Mouse (Mus musculus): Measurements from ENCODE around the gene Ift80.
"Not testable (repeated sequence)": the region's sequence is repeated elsewhere in the genome, so short reads cannot be mapped to it uniquely, and the experiment has no call there.

Ift80 gene

GRCm38 (mm10) chr3:68936709-68937108 is 67.7 kb downstream of the Ift80 start:
- no peak for DNase-seq (ENCODE audit: low spot score in 2 of 2)

GRCm38 (mm10) chr3:68935498-68935897 is 68.9 kb downstream of the Ift80 start:
- peak in 1 of 2 experiments; percentile 66 for DNase-seq (ENCODE audit: low spot score in 2 of 2)

GRCm38 (mm10) chr3:68934259-68934658 is 70.1 kb downstream of the Ift80 start:
- no peak for DNase-seq (ENCODE audit: low spot score in 2 of 2)

GRCm38 (mm10) chr3:68928619-68929018 is 75.8 kb downstream of the Ift80 start:
- DNase-seq (ENCODE audit: low spot score in 2 of 2), result no peak

DNA sequence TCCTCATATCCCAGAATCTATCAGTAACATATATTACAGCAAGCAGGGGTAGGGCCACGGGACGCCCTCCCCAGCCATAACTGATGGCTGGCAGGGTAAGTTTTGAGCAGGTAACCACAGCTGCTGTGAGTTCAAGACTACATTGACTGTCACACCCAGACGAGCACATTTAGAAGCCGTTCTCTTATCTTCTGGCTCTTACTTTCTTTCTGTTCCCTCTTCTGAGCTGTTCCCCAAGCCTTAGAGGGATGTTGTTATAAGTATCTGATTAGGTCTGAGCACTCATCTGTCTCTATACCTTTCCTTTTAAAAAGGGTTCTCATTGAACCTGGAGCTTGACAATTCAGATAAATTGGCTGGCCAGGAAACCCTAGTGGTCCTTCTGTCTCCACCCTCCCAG is 96.9 kb downstream of the Ift80 start:
- no peak for DNase-seq (ENCODE audit: low spot score in 2 of 2)

DNA sequence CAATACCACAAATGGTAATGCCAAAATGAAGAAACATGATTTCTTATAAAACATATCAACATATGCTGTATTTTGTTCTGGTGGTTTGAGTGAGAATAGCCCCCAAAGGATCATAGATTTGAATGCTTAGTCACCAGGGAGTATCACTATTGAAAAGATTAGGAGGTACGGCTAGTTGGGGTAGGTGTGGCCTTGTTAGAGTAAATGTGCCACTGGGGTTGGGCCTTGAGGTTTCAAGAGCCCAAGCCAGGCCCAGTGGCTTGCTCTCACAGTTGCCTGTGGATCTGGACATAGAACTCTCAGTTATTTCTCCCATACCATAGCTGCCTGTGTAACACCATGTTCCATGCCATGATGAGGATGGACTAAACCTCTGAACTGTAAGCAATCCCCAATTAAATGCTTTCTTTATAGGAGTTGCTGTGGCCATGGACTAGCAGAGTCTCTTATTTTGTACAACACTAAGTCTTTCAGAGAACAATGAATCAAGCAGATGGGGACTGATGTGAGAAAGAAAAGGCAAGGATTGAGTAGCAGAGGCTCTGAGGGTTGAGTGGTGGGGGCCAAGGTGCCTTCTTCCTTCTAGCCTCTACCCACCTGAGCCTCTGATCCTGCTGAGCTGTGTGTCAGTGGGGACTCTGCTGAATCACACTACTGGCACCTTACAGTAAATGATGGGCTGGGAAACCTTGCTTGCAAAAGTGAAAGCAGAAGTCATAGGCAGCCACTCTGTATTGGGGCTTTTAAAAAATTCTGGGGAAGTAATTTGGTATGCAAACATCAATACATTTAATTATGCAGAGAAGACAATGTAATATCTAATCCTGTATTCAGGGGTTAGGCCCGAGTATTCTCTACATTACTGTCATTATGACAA is 99.2 kb downstream of the Ift80 start:
- DNase-seq (ENCODE audit: low spot score in 2 of 2), result peak in 1 of 2 experiments; percentile 18

DNA sequence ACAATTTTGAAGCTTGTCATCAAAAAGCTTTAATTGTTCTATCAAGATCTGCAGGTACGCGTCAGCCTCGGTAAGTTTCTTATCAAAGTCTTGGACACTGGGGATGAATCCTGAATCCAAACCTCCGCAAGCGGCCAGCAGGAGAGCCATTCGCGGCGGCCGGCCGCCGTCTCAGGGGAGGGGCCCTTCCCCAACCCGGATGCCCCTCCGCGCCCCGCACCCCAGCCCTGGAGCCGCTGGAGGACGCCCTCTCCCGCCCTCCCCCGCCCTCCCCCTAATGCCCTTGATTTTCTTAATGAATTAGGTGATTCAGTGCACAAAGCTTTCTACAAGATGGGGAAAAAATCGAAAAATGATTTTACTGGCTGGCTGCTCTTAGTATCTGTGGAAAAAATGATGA is 101.7 kb downstream of the Ift80 start:
- not testable (repeated sequence) for DNase-seq (ENCODE audit: low spot score in 2 of 2)

GRCm38 (mm10) chr3:68897154-68897553 is 107.2 kb downstream of the Ift80 start:
- DNase-seq (ENCODE audit: low spot score in 2 of 2), result no peak

DNA sequence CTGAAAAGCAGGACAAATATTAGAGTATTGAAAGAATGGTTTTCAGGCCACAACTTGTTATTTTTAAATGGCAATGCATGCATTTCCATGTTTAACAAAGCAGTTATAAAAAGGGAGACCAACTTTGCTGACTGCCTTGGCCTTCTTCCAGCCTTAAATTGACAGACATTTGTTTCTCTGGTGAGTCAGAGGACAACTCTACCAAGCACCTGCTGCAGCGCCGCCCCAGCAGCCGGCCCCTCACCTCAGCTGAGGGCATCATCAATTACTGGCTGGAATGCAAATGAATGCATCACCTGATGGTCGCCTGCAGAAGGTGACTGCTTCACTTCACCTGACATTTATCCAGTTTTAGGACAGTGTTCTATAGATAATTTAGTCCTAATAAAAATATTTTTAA is 108.9 kb downstream of the Ift80 start:
- DNase-seq (ENCODE audit: low spot score in 2 of 2), result no peak

- DNase-seq (ENCODE audit: low spot score in 2 of 2), result no peak
Observed at GRCm38 (mm10) chr3:68886845-68887244, 117.5 kb downstream of the Ift80 start.

- DNase-seq (ENCODE audit: low spot score in 2 of 2), result no peak
Observed at GRCm38 (mm10) chr3:68874079-68874478, 130.3 kb downstream of the Ift80 start.

DNA sequence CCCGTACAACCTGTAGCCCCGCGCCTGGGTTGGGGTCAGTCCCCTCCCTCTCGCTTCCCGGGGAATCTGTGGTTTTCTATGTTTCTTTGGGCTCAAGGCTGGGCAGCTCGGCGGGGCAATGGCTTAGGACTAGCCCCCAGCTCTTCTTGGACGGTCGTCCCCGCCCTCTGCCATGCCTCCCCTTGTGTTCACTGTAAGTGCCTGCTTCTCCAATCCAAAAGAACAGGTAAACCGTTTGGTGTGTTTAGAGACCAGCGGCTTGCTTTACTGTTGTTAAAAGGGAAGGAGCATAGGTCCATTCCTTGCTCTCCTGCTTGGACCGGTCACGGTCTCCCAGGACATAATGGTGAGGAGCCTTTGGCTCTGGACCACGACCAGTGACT is 133.8 kb downstream of the Ift80 start:
- no peak for DNase-seq (ENCODE audit: low spot score in 2 of 2)

DNA sequence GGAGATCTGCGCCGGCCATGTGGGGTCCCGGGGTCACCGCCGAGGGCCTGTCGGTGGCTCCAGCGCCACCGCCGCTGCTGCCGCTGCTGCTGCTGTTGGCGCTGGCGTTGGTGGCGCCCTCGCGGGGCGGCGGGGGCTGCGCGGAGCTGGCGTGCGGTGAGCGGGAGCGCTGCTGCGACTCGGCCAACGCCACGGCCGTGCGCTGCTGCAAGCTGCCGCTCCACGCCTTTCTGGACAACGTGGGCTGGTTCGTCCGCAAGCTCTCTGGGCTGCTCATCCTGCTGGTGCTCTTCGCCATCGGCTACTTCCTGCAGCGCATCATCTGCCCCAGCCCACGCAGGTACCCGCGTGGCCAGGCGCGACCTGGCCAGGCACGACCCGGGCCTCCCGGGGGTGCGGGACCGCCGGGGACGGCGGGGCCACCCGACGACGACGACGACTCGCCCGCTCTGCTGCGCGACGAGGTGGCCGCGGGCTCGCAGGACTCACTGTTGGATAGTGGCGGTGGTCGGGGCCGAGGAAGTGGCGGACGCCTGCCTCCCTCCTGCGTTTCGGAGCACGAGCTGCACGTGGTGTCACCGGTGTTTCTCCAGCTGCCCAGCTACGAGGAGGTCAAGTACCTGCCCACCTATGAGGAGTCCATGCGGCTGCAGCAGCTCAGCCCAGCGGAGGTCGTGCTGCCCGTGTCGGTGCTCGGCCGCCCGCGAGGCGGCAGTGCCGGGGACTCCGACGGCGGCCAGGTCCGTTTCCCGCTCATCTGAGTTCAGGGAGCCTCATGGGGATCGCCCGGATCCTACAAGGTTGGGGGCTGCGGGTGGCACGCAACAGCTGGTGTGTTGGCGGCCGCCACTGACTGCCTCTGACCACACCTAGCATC is 134.4 kb downstream of the Ift80 start:
- peak; percentile 14 to 33 for DNase-seq (ENCODE audit: low spot score in 2 of 2)

- DNase-seq (ENCODE audit: low spot score in 2 of 2), result peak; percentile 10 to 31
Observed at GRCm38 (mm10) chr3:68869211-68869690, 135.1 kb downstream of the Ift80 start, which contains the start of gene 1110032F04Rik. Gene 1110032F04Rik, plus strand, starts transcription at chr3:68869586.

DNA sequence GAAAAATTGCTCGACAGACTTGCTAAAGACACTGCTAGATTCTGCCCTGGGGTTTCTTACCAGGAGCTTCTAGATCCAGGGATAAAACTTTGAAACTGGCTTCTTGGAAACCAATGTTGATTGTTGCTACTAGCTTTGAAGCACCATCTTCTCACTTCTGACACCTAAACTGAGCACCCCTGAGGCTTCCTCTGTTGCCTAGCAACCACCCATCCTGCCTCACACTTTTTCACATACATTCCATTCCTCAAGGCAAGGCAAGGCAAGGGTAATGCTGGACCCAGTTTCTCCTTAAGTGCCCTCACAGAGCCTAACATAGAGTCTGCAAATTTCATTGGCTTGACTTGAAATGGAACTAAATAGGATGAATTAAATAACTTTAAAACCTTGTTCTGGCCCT is 152.0 kb downstream of the Ift80 start:
- DNase-seq (ENCODE audit: low spot score in 2 of 2), result no peak

DNA sequence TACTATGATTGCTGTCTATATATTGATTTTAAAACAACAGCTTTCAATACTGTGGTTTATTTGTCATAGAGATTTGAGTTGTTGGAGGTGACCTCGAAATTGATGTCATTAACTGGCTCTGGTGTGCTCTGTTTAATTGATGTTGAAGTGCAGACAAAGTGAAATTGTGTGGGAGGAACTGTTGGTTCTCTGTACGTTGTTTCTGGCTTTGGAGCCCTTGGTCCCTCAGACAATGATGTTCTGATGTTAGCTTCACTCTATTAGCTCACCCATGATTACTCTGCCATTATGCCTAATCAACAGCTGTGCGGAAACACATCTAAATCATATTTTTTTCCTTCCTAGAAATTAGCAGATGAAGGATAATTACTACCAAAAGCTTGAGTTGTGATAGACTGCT is 156.0 kb downstream of the Ift80 start:
- DNase-seq (ENCODE audit: low spot score in 2 of 2), result no peak

- no peak for DNase-seq (ENCODE audit: low spot score in 2 of 2)
Observed at GRCm38 (mm10) chr3:68844025-68844424, 160.3 kb downstream of the Ift80 start.

All from spleen, postnatal 10 days (tissue).